Mouse (Mus musculus) adrenal gland, postnatal 10 days (tissue): ENCODE data around the gene Xylb. TPM values are rescaled to one million over a fixed set of nuclear protein-coding genes. Genes with fewer than 3 reads are reported as not detected.
A peak's percentile ranks its signal among the peaks of the same experiment; 100 is the strongest.

Source experiments
- DNase-seq: peaks from one replicate; pipeline ENCODE4 v3.0.0; 2021; ENCODE audit warnings: mixed read lengths
- total RNA-seq, 2 experiments: library from RNA; stranded (reverse); gene quantifications; 2 replicates each; pipeline ENCODE4 v1.2.3; 2021

Gene Xylb
- total RNA-seq, 2 experiments from 2014 or later: 6.6 to 14.2 TPM

GRCm38 (mm10) chr9:119401801-119402214 is 44.6 kb downstream of the Xylb start, which contains the start of gene Acvr2b:
Acvr2b (plus strand) TSS chr9:119402118.
- DNase-seq: peak; percentile 97

- DNase-seq: peak; percentile 54
Observed at GRCm38 (mm10) chr9:119402253-119403235, 45.4 kb downstream of the Xylb start.

- peak; percentile 64 for DNase-seq
Observed at GRCm38 (mm10) chr9:119403236-119403641, 46.1 kb downstream of the Xylb start.

GRCm38 (mm10) chr9:119404090-119404489 is 46.9 kb downstream of the Xylb start:
- DNase-seq: no peak

GRCm38 (mm10) chr9:119407884-119408283 is 50.7 kb downstream of the Xylb start:
- DNase-seq: peak; percentile 34

GRCm38 (mm10) chr9:119408898-119409664 is 51.9 kb downstream of the Xylb start:
- no peak for DNase-seq

- no peak for DNase-seq
Observed at GRCm38 (mm10) chr9:119409864-119410263, 52.7 kb downstream of the Xylb start.

- DNase-seq: no peak
Observed at GRCm38 (mm10) chr9:119418025-119418424, 60.8 kb downstream of the Xylb start.

GRCm38 (mm10) chr9:119419852-119420438 is 62.8 kb downstream of the Xylb start:
- no peak for DNase-seq

GRCm38 (mm10) chr9:119425217-119425975 is 68.2 kb downstream of the Xylb start:
- DNase-seq: peak; percentile 77

- no peak for DNase-seq
Observed at GRCm38 (mm10) chr9:119425976-119426415, 68.8 kb downstream of the Xylb start.

GRCm38 (mm10) chr9:119426483-119426882 is 69.3 kb downstream of the Xylb start:
- DNase-seq: no peak

GRCm38 (mm10) chr9:119430311-119430710 is 73.1 kb downstream of the Xylb start:
- DNase-seq: peak; percentile 88

- DNase-seq: no peak
Observed at GRCm38 (mm10) chr9:119435855-119436254, 78.7 kb downstream of the Xylb start.

- no peak for DNase-seq
Observed at GRCm38 (mm10) chr9:119438065-119438464, 80.9 kb downstream of the Xylb start.

- DNase-seq: no peak
Observed at GRCm38 (mm10) chr9:119438498-119439000, 81.4 kb downstream of the Xylb start.

Other genes starting within 250 kb of the Xylb start
- gene Acaa1b, start 200.3 kb upstream of the Xylb start, total RNA-seq: 100 to 1,000 TPM in 1 of 2 experiments, 10 to 100 TPM in 1; 67.7 to 107 TPM
- gene Gm47289, start 198.2 kb upstream of the Xylb start, total RNA-seq: not detected
- gene Slc22a13, start 148.3 kb upstream of the Xylb start, total RNA-seq: not detected
- 10 to 100 TPM; 34.6 to 35.2 TPM for gene Oxsr1, start 35.0 kb upstream of the Xylb start, total RNA-seq
- 100 to 1,000 TPM; 113 to 126 TPM for gene Acaa1a, start 17.7 kb upstream of the Xylb start, total RNA-seq
- 10 to 100 TPM; 24.4 to 26.7 TPM for gene Myd88, start 16.0 kb upstream of the Xylb start, total RNA-seq
- gene Slc22a14, start 8.2 kb downstream of the Xylb start, total RNA-seq: under 1 TPM in 1 of 2 experiments, not detected in 1; 0.42 TPM
- gene Acvr2b, start 44.7 kb downstream of the Xylb start, total RNA-seq: 10 to 100 TPM in 1 of 2 experiments, 1 to 10 TPM in 1; 5.7 to 10.6 TPM
- gene Exog, start 87.6 kb downstream of the Xylb start, total RNA-seq: 1 to 10 TPM; 4.1 to 4.9 TPM
- gene Scn5a, start 221.6 kb downstream of the Xylb start, total RNA-seq: under 1 TPM; 0.39 to 0.45 TPM